Mouse (Mus musculus): ENCODE results near the gene Btbd35f22.
"Not testable (repeated sequence)": the region's sequence is repeated elsewhere in the genome, so short reads cannot be mapped to it uniquely, and the experiment has no call there.

Btbd35f22 gene

GRCm38 (mm10) chrX:32047529-32047928 is at the start of gene Btbd35f22:
TSS of gene Btbd35f22 (plus strand) at chrX:32047829.
- DNase-seq (ENCODE audit: low spot score in 2 of 2): not testable (repeated sequence)

Measured in frontal cortex, postnatal 14 days (tissue).